Mouse (Mus musculus) forebrain, postnatal 0 days (tissue): ENCODE results near the gene Pex14. TPM values are rescaled to one million over a fixed set of nuclear protein-coding genes. Genes with fewer than 3 reads are reported as not detected.

ENCODE experiments used
- ATAC-seq: fragments of 200-750 bp; cut with Nextera tagmentation; 2 replicates; pipeline ENCODE4 v1.8.0; 2017; ENCODE audit warnings: mild to moderate bottlenecking, moderate library complexity
- DNase-seq: peaks from one replicate; pipeline ENCODE4 v3.0.0-alpha.2; 2015
- H3K27ac ChIP-seq: fragments of 300-500 bp; sonication (generic); 2 replicates; pipeline ENCODE4 v1.5.1; 2014; ENCODE audit warnings: low read depth, mild to moderate bottlenecking, antibody characterized with exemption, low read length, moderate library complexity, mixed read lengths
- H3K27me3 ChIP-seq: fragments of 300-500 bp; sonication (generic); 2 replicates; pipeline ENCODE4 v1.6.1; 2014; ENCODE audit warnings: mild to moderate bottlenecking, low read length, mixed read lengths; ENCODE audit not compliant: insufficient read depth
- H3K36me3 ChIP-seq: fragments of 300-500 bp; sonication (generic); 2 replicates; pipeline ENCODE4 v1.6.1; 2014; ENCODE audit warnings: mild to moderate bottlenecking, moderate library complexity; ENCODE audit not compliant: insufficient read depth
- H3K4me1 ChIP-seq: fragments of 300-500 bp; sonication (generic); 2 replicates; pipeline ENCODE4 v1.6.1; 2014; ENCODE audit warnings: antibody characterized with exemption; ENCODE audit not compliant: insufficient read depth
- H3K4me2 ChIP-seq: fragments of 300-500 bp; sonication (generic); 2 replicates; pipeline ENCODE4 v1.6.1; 2014; ENCODE audit warnings: low read depth, mild to moderate bottlenecking, moderate library complexity
- H3K4me3 ChIP-seq: fragments of 300-500 bp; sonication (generic); 2 replicates; pipeline ENCODE4 v1.5.1; 2014; ENCODE audit warnings: low read depth, low read length, mixed read lengths
- H3K9ac ChIP-seq: fragments of 300-500 bp; sonication (generic); 2 replicates; pipeline ENCODE4 v1.6.1; 2014; ENCODE audit warnings: mild to moderate bottlenecking
- H3K9me3 ChIP-seq: fragments of 300-500 bp; sonication (generic); 2 replicates; pipeline ENCODE4 v1.6.1; 2016; ENCODE audit warnings: low read length
- CTCF ChIP-seq: sonication (generic); IDR thresholded peaks from 2 replicates; pipeline ENCODE4 v1.5.1; 2016; ENCODE audit warnings: antibody characterized with exemption, control low read depth, low read depth
- WGBS: fragments of 180-500 bp; shearing (Covaris S2); extraction: QIAGEN DNeasy Blood & Tissue Kit; methylation state at CpG from one replicate; pipeline ENCODE4 v1.1.7; 2014; 5-methylcytosine and 5-hydroxymethylcytosine counted together
- polyA plus RNA-seq: library from polyadenylated mRNA; unstranded; fragments of >200 nt; fragmentation: Nextera tagmentation; extraction: Ambion mirVana; gene quantifications from 2 replicates; pipeline ENCODE4 v1.2.1, GENCODE M21; 2015
- total RNA-seq: library from RNA; depleted of rRNA; stranded (reverse); fragments of >200 nt; gene quantifications from 2 replicates; pipeline ENCODE4 v1.2.3, GENCODE M21; 2014

The Pex14 gene
- total and polyA plus RNA-seq, 2 experiments from 2014 or later = 66.5 to 66.6 TPM

GRCm38 (mm10) chr4:149064061-149064854 is 35.4 kb downstream of the Pex14 start:
- no peak for TF ChIP-seq CTCF
- WGBS = 73% methylated on average over 23 of the region's 23 CpGs
- H3K27me3 ChIP-seq = no peaks in the 10 kb centered on the region; the same call in 1 of the 2 replicates

GRCm38 (mm10) chr4:149062406-149063318 is 37.0 kb downstream of the Pex14 start:
- no peak for ATAC-seq
- H3K36me3 ChIP-seq = no peaks in the 10 kb centered on the region
- H3K4me2 ChIP-seq = no peak overlapping the region
- TF ChIP-seq CTCF = no peak
- no peak overlapping the region for H3K9ac ChIP-seq
- H3K27ac ChIP-seq = no peak overlapping the region
- WGBS = 69% methylated on average over 21 of the region's 21 CpGs
- H3K4me1 ChIP-seq = 0 out of 2 replicates have a peak, but pooled peaks cover 2% of the 10 kb centered on the region
- no peak for DNase-seq
- no peaks in the 10 kb centered on the region; the same call in 1 of the 2 replicates for H3K27me3 ChIP-seq
- no peak overlapping the region for H3K4me3 ChIP-seq
- no peaks in the 10 kb centered on the region for H3K9me3 ChIP-seq

More at GRCm38 (mm10) chr4:149064061-149064854, 35.4 kb downstream of the Pex14 start:
- Histone ChIP-seq H3K9me3 (no peaks in the 10 kb centered on the region), H3K4me3 (no peak overlapping the region), H3K4me1 (0 out of 2 replicates have a peak, but pooled peaks cover 2% of the 10 kb centered on the region), H3K4me2 (no peak overlapping the region), H3K36me3 (no peaks in the 10 kb centered on the region), H3K27ac (no peak overlapping the region), H3K9ac (no peak overlapping the region)
- DNase-seq (no peak), ATAC-seq (no peak)

GRCm38 (mm10) chr4:149061432-149061718 is 38.3 kb downstream of the Pex14 start:
- DNase-seq = no peak
- WGBS = 74% methylated on average over 13 of the region's 13 CpGs
- Histone ChIP-seq H3K4me1 (0 out of 2 replicates have a peak, but pooled peaks cover 2% of the 10 kb centered on the region), H3K4me3 (no peak overlapping the region), H3K4me2 (no peak overlapping the region), H3K9ac (no peak overlapping the region), H3K36me3 (no peaks in the 10 kb centered on the region), H3K27ac (no peak overlapping the region), H3K27me3 (no peaks in the 10 kb centered on the region), H3K9me3 (no peaks in the 10 kb centered on the region)
- no peak for TF ChIP-seq CTCF
- 0 out of 2 replicates have a peak, but pooled peaks have one; percentile 12 for ATAC-seq

DNA sequence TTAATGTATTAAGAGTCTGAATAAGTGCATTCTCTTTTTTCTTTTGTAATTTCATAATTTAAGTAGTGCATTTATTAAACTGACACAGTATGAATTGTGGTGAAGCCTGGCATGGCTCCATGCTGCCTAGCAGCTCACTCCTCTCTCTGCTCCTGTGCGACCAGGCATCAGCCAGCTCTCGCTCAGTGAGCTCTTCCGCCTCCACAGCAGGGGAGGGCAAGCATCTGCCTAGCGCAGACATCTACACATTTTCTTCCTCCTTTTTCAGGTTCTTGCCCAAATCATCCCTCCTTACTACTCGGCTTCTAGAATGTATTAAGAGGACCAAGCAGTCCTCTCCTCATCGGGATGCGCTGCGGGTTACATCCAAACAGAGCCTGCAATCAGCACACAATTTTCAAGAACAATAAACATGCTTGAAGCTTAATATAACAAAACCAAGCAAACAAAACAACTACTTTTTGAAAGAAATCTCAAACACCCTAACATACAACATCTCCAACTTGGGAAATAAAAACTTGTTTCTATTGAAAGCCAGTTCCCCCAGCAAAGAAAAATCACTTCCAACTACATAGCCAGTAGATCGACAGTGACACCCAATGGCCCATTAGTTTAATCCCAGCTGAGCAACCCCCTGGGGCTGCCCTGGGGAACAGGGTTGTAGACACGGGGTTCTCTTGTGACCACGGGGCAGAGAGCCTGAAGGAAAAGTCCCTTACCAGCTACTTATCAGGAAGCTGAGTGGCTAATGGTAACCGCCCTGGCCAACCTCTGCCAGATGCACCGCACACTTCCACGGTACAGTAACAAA is 38.9 kb downstream of the Pex14 start:
- 43% methylated on average over 14 of the region's 14 CpGs for WGBS
- Histone ChIP-seq H3K9me3 (no peaks in the 10 kb centered on the region), H3K4me2 (no peak overlapping the region), H3K4me3 (no peak overlapping the region), H3K27me3 (no peaks in the 10 kb centered on the region), H3K9ac (no peak overlapping the region), H3K27ac (no peak overlapping the region), H3K4me1 (0 out of 2 replicates have a peak, but pooled peaks cover 2% of the 10 kb centered on the region), H3K36me3 (no peaks in the 10 kb centered on the region)
- ATAC-seq (peak; percentile 38; the same call in 1 of the 2 replicates), DNase-seq (peak; percentile 42)
- TF ChIP-seq CTCF = peak; percentile 54

GRCm38 (mm10) chr4:149059713-149060112 is 40.0 kb downstream of the Pex14 start:
- Histone ChIP-seq H3K4me3 (no peak overlapping the region), H3K9ac (no peak overlapping the region), H3K4me1 (0 out of 2 replicates have a peak, but pooled peaks cover 2% of the 10 kb centered on the region), H3K9me3 (no peaks in the 10 kb centered on the region), H3K27ac (no peak overlapping the region), H3K27me3 (no peaks in the 10 kb centered on the region), H3K36me3 (no peaks in the 10 kb centered on the region), H3K4me2 (no peak overlapping the region)
- no peak for DNase-seq
- no peak for TF ChIP-seq CTCF
- 88% methylated on average over 9 of the region's 9 CpGs for WGBS
- ATAC-seq = no peak

DNA sequence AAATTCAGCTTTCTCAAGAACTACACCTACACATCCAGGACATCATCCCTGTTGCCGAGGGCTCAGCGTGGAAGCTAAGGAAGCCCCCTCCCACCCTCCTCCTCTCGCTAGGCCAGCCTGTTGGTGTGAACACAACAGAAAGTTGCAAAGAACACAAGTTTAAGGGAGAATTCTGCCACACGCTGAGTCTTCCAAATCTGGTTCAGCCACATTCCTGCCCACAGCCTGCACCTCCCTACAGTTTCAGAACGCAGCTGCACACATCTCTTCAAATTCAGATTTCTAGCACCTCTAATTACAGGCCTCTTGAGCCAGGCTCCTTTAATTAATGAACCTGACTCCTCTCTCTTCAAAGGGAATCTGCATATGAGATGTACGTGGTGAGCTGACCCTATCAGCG is 41.4 kb downstream of the Pex14 start:
- WGBS = 35% methylated on average over 7 of the region's 7 CpGs
- no peaks in the 10 kb centered on the region for H3K9me3 ChIP-seq
- H3K4me2 ChIP-seq = no peak overlapping the region
- ATAC-seq (no peak), DNase-seq (no peak)
- no peaks in the 10 kb centered on the region for H3K27me3 ChIP-seq
- H3K4me1 ChIP-seq = 0 out of 2 replicates have a peak, but pooled peaks cover 2% of the 10 kb centered on the region
- H3K9ac ChIP-seq = no peak overlapping the region
- no peak overlapping the region for H3K4me3 ChIP-seq
- H3K36me3 ChIP-seq = no peaks in the 10 kb centered on the region
- TF ChIP-seq CTCF = no peak
- no peak overlapping the region for H3K27ac ChIP-seq
